Mouse (Mus musculus) ES-Bruce4 (cell line): ENCODE data around the gene Synpo2. TPM values are rescaled to one million over a fixed set of nuclear protein-coding genes. Genes with fewer than 3 reads are reported as not detected.

Experiments used
- H3K27ac ChIP-seq: 2 replicates; pipeline ENCODE4 v1.5.1; 2012; ENCODE audit warnings: low read length, inconsistent platforms; ENCODE audit not compliant: insufficient read depth
- H3K27me3 ChIP-seq: 2 replicates; pipeline ENCODE4 v1.6.1; 2012; ENCODE audit warnings: mild to moderate bottlenecking, low read length, inconsistent platforms; ENCODE audit not compliant: control insufficient read depth, poor library complexity, insufficient read depth, severe bottlenecking
- H3K36me3 ChIP-seq: 2 replicates; pipeline ENCODE4 v1.6.1; 2012; ENCODE audit warnings: inconsistent platforms, mild to moderate bottlenecking, low read length, moderate library complexity; ENCODE audit not compliant: control insufficient read depth, poor library complexity, insufficient read depth, severe bottlenecking
- H3K4me1 ChIP-seq: one replicate; pipeline ENCODE4 v1.8.1; 2011; ENCODE audit warnings: low read length; ENCODE audit not compliant: control insufficient read depth, insufficient read depth
- H3K4me3 ChIP-seq: 2 replicates; pipeline ENCODE4 v1.5.1; 2011; ENCODE audit warnings: low read depth, mild to moderate bottlenecking, low read length
- H3K9ac ChIP-seq: 2 replicates; pipeline ENCODE4 v1.6.1; 2012; ENCODE audit warnings: low read depth, mild to moderate bottlenecking, inconsistent platforms; ENCODE audit not compliant: poor library complexity, severe bottlenecking
- H3K9me3 ChIP-seq: replicated peaks from 2 replicates; pipeline ENCODE4 v1.6.1; 2012; ENCODE audit warnings: mild to moderate bottlenecking, low read length, inconsistent platforms; ENCODE audit not compliant: control insufficient read depth, poor library complexity, insufficient read depth, severe bottlenecking
- CTCF ChIP-seq: IDR thresholded peaks from one replicate; pipeline ENCODE4 v1.8.1; 2011; ENCODE audit warnings: low read depth, low read length
- EP300 ChIP-seq: IDR thresholded peaks from 2 replicates; pipeline ENCODE4 v1.6.1; 2011; ENCODE audit warnings: low read depth, low read length; ENCODE audit not compliant: insufficient read depth
- POLR2A ChIP-seq: IDR thresholded peaks from one replicate; pipeline ENCODE4 v1.8.1; 2011; ENCODE audit warnings: low read length; ENCODE audit not compliant: insufficient read depth
- polyA plus RNA-seq: library from polyadenylated mRNA; stranded (reverse); fragments of >200 nt; gene quantifications from 2 replicates; pipeline ENCODE4 v1.2.4, GENCODE M21; 2011; ENCODE audit warnings: low read depth; ENCODE audit not compliant: missing spikeins, insufficient read depth, insufficient read length

Synpo2 gene
- polyA plus RNA-seq, 1 experiment = 1.8 TPM

DNA sequence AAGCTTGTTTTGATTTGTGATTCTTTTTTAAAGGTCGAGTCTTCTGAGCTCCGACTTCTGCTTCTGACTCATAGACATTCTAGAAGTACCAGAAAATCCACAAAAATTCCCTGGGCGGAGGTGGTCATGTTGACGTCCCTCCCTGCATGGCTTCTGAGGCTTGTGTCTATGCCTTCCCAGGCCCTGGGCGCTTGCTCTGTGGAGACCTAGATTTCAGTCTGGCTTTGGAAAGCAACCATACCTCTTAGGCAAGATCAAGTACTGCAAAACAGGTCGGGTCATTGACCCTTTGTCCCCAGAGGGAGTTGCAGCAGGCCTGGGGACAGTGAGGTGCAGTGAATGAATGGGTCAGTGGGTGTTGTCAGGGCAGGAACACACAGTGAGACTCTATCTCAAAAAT is 131.6 kb downstream of the Synpo2 start:
- TF ChIP-seq CTCF (no peak), POLR2A (no peak), EP300 (no peak)
- Histone ChIP-seq H3K4me3 (no peak overlapping the region), H3K9ac (no peak overlapping the region), H3K9me3 (no peaks in the 10 kb centered on the region), H3K27ac (no peak overlapping the region), H3K4me1 (peaks cover 2% of the 10 kb centered on the region), H3K27me3 (no peaks in the 10 kb centered on the region), H3K36me3 (no peaks in the 10 kb centered on the region)

DNA sequence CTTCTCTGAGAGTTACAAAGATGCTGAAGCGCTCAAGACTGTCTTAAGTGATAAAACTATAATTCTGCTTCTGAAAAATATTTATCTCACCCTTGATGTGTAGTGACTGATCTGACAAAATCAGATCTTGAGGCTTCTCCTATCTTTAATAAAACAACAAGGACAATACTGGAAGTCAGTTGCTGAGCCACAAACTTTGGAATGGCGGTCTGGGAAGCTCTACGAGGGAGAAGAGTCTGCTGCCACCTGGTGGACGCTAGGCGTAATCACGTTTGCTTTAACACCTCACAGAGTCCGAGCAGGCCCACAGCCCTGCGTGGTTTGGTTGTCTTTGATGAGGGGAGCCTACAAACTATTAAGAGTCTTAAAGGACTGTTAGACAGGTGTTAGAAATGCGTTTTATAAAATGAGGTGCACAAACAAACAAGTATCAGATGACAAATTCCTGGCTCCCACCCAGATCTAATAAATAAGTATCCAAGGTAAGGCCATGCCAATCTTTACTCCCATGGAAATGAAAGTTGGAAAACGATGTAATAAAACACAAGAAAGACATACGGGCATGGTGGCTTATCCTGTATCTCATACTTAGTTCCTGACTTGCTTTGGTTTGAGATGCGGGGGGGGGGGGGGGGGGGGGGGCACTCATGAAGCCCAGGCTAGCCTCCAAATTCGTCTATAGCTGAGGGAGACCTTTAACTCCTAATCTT is 132.6 kb downstream of the Synpo2 start:
- Histone ChIP-seq H3K4me1 (peaks cover 2% of the 10 kb centered on the region), H3K9ac (no peak overlapping the region), H3K27me3 (no peaks in the 10 kb centered on the region), H3K9me3 (no peaks in the 10 kb centered on the region), H3K27ac (no peak overlapping the region), H3K36me3 (no peaks in the 10 kb centered on the region), H3K4me3 (no peak overlapping the region)
- TF ChIP-seq EP300 (no peak), CTCF (peak; percentile 87)

DNA sequence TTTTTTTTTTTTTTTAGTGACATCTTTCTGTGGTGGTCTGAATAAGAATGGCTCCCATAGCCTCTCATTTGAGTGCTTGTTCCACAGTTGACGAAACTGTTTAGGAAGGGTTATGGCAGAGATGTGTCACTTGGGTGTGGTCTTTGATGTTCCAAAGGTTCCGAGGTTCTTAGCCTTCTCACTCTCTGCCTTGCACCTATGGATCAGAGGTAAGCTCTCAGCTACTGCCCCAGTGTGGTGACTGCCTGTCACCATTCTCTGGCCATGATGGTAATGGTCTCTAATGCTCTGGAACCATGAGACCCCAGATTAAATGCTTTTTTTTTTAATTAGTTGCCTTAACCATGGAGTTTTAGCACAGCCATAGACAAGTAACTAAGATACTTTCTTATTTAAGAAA is 134.2 kb downstream of the Synpo2 start:
- Histone ChIP-seq H3K4me3 (no peak overlapping the region), H3K27ac (no peak overlapping the region), H3K36me3 (no peaks in the 10 kb centered on the region), H3K4me1 (no peaks in the 10 kb centered on the region), H3K9me3 (no peaks in the 10 kb centered on the region), H3K27me3 (no peaks in the 10 kb centered on the region), H3K9ac (no peak overlapping the region)
- TF ChIP-seq EP300 (no peak), POLR2A (no peak), CTCF (no peak)

DNA sequence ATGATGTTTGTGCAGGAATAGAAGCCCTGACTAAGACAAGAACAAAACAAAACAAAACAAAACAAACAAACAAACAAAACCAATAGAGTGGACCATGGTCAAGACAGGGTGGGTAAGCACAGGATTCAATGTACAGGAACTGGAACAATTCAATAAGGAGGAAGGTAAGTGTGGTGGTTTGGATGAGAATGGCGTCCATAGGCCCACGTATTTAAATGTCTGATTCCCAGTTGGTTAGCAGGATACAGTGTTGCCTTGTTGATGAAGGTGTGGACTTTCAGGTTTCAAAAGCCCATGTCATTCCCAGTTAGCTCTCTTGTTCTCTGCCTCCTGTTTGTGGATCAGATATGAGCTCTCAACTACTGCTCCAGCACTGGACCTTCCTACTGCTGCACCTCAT is 140.8 kb downstream of the Synpo2 start:
- TF ChIP-seq CTCF = no peak
- TF ChIP-seq POLR2A = no peak
- no peak for TF ChIP-seq EP300
- H3K27ac ChIP-seq = no peak overlapping the region
- H3K4me1 ChIP-seq = no peaks in the 10 kb centered on the region
- no peaks in the 10 kb centered on the region for H3K36me3 ChIP-seq
- no peaks in the 10 kb centered on the region for H3K9me3 ChIP-seq
- no peak overlapping the region for H3K4me3 ChIP-seq
- no peaks in the 10 kb centered on the region for H3K27me3 ChIP-seq
- H3K9ac ChIP-seq = no peak overlapping the region

DNA sequence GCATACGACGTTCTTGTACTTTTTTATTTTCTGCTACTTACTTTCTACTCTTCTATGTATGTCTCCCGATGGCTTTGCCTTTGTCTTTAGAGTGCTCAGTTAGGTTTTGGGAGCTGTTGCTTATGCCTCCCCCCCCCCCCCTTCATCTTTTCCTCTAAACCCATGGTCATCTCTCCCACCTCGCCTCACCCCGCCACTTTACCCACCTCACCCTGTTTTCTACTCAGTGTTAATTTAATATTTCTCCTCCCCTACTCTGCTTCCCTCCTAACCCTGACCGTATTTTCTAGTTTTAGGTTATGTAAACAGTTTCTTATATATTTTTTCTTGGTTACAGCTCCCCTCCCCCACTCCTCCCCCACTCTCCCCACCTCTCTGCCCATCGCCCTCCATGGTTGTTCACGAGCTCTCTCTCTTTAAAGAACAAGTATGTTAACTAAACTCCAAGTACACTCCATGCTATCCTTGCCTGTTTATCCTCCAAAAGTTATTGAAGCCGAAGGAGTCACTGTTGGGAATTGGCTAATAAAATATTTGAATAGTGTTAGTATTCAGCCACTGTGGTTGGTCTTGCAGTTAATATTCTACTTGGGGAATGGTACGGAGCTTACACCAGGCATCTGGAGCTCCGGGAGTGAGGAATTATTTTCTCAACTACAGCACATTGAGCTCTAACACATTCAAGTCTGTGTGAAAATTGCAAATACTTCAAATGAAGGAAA is 142.1 kb downstream of the Synpo2 start:
- no peaks in the 10 kb centered on the region for H3K36me3 ChIP-seq
- H3K4me3 ChIP-seq = no peak overlapping the region
- TF ChIP-seq EP300 (no peak), CTCF (no peak), POLR2A (no peak)
- H3K9me3 ChIP-seq = no peaks in the 10 kb centered on the region
- H3K27ac ChIP-seq = no peak overlapping the region
- H3K4me1 ChIP-seq = no peaks in the 10 kb centered on the region
- H3K9ac ChIP-seq = no peak overlapping the region
- no peaks in the 10 kb centered on the region for H3K27me3 ChIP-seq

DNA sequence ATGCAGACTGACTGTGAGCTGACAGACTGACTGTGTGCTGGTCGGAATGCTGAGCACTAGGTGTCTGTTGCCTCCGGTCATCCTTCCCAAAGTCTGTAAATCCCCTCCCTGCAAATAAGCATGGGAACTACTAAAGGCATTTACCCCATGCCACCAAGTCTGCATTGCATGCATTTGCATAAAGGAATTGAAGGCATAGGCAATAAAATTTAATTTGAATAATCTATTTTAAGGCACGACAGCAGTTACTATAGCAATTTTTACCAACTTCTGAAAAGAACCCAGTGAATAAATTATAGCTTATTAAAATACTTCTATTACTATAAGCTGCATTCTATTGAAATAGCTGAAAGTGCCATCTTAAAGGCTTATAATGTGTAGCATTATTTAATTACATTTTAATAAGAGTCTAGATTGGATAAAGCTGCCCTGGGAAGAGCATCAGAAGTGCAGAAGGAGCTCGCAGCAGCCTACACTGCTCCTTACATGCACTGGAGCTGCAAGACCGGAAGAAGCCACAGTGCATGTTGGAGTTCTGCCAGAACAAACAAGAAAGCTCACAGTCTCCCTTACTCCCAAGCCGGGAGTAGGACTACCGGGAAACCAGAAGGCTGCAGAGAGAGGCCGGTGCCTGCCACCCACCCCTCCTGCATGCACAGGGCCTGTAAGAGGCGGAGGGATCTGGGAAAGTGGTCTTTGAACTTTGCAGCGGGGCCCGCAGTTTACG is 142.9 kb downstream of the Synpo2 start:
- Histone ChIP-seq H3K9ac (no peak overlapping the region), H3K36me3 (no peaks in the 10 kb centered on the region), H3K27me3 (no peaks in the 10 kb centered on the region), H3K4me3 (no peak overlapping the region), H3K9me3 (no peaks in the 10 kb centered on the region), H3K4me1 (no peaks in the 10 kb centered on the region), H3K27ac (no peak overlapping the region)
- TF ChIP-seq POLR2A (no peak), EP300 (no peak), CTCF (no peak)
